Mouse (Mus musculus): ENCODE results near the gene Plet1.

Gene Plet1

DNA sequence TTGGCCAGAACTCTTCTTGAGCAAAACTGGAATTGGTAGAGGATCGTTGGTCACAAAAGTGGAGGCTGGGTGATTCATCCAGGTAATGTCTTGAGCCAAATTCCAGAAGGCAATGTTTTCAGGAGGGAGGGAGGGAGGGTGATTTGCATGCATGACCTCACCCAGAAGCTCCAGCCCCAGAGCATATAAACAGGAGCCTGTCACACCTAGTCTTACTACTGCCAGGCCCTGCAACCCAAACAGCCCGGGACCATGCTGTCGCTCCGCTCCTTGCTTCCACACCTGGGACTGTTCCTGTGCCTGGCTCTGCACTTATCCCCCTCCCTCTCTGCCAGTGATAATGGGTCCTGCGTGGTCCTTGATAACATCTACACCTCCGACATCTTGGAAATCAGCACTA, at the start of gene Plet1:
Plet1 (plus strand) TSS at position 215 of the 400 bp plus-strand sequence.
- DNase-seq (ENCODE audit: low spot score in 2 of 2), result no peak

DNA sequence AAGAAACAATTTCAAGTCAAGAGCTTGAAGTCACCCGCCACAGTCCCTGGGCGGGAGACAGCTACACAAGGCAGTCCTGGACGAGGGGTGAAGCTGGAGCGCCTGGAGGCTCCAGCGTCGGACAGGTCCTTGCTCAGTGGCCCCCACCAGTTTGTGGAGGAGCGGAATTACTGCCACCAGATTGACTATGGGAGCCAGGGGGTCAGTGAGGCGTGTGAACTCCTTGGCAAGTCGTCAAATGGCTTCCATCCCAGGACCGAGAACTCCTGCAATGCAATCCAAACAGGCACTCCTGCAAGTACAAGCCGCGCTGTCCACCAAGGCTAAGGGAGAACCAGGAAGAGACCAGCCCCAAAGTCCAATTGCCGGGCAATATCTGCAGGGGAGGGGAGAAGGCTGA, 45.3 kb upstream of the Plet1 start:
- DNase-seq (ENCODE audit: low spot score in 2 of 2), result no peak

DNA sequence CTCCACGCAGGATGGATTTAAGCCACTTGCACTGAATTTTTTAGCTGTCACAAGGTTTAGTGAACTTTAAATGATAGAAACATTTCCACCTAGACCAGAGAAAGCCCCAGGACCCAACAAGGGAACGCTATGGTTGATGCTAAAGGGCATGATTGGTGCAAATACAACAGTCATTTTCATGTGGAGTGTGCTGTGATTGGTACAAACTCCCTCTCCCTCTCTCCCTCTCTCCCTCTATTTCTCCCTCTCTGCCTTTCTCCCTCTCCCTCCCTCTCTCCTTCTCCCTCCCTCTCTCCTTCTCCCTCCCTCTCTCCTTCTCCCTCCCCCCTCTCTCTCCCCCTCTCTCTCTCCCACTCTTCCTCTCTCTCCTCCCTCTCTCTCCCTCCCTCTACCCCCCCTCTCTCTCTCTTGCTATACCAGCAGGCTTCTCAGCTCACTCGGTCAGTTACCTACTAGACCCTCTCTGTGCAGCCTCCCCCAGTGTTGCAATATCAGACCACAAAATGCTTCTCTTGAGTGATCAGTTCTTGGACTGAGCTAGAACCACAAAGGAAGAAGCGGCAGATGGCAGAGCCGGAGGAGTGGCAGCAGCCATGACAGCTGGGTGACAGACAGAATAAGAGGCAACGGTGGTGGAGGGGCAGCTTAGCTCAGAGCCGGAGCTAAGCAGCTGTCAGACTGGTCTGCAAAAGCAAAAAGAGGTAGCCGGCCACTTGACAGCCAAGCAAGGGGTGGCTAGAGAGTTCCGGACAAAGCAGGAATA, 42.7 kb upstream of the Plet1 start:
- DNase-seq (ENCODE audit: low spot score in 2 of 2), result no peak

DNA sequence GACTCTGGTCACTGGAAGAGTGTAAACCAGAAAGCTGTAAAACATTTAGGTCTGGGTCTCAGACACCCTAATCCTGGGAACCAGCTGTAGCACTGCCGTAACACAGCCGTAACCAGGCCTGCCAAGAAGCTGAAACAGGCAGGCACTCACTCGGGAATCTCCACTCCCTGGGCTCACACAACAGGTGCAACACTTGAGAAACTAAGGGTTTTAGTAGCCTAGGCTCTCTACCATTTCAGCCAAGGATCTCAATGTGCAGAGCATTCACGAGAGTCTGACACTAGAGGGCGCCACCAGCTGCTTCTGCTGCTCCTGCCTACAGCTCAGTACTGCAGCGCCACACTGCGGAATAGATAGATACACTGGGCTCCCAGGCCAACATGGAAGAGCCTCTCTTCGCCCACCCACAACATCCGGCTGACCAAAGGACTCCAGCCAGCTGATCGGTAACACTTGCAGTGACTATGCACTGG, 42.0 kb upstream of the Plet1 start:
- DNase-seq (ENCODE audit: low spot score in 2 of 2), result peak; percentile 79 to 82

DNA sequence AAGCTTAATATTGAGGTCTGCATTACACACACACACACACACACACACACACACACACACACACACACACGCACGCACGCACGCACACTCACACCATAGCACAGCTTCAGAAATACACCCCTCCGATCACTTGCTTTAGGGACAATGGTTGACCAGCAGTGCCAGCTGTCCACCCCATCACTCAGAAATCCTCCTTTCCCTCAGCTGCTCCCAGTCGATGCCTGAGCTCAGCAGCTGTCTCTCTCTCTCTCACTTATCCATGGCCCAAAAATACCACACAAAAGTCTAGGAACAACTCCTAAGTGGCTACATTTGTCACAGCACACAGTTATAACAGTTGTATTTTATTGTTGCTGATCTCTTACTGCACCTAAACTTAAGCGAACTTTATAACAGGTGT, 36.7 kb upstream of the Plet1 start:
- no peak for DNase-seq (ENCODE audit: low spot score in 2 of 2)

DNA sequence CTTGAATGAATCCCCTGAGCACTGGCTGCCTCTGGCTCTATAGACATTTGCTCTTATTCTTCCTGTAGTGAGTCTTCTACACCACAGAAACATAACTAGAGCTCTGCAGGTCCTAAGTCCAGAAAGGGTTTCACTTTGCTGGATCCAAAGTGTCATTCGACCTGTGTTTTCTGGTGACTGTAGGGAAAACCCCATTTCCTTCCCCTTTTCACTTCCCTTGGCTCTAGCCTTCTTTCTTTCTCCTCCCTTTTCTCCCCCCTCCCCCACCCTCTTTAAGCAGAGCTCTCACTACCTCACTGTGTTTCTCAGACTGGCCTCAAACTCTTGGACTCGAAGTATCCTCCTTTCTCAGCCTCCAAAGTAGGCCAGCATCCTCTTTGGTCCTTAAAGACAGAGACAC, 34.8 kb upstream of the Plet1 start:
- no peak for DNase-seq (ENCODE audit: low spot score in 2 of 2)

DNA sequence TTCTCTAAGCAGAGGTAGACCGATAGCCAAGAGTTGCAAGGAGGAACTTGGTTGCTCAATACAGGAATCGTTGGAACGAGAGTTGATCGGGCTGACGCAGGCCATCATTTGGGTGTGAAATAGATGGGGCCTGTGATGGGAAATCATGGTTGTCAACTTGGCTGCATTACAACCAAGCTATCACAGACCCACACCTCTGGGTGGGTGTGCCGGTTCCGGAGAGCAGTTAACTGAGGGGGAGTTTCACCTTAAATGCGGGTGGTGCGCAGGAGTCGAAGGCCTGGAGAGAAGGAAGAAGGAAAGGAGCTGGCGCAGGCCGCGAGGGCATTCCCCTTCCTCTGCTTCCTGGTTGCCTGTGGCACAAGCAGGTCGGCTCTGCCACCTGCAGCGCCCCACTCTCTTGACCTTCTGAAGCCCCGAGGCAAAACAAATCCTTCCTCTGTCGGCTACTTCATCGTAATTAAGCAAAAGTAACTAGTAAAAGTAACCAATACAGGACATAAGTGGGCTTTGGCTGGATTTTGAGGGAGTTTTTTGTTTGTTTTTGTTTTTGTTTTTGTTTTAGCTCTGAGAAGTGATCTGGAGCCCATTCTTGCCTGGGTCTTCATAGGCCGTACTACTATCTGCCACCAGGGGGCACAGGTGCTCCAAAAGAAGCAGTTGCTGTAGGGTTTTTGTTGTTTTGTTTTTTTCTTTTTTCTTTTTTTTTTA, 31.7 kb upstream of the Plet1 start:
- DNase-seq (ENCODE audit: low spot score in 2 of 2), result peak; percentile 58 to 73

DNA sequence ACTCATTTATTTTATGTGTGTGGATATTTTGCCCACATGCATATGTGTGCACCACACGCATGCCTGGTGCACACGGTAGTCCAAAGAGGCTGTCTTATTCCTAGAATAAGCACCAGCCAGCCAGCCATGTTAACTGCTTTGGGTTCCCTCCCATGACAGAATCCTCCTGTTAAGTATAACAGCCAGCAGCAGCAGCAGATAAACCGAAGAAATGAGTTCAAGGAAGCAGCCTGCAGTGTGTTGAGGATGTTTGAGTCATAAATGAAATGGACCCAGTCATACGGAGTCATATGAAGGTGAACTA, 31.2 kb upstream of the Plet1 start:
- no peak for DNase-seq (ENCODE audit: low spot score in 2 of 2)

DNA sequence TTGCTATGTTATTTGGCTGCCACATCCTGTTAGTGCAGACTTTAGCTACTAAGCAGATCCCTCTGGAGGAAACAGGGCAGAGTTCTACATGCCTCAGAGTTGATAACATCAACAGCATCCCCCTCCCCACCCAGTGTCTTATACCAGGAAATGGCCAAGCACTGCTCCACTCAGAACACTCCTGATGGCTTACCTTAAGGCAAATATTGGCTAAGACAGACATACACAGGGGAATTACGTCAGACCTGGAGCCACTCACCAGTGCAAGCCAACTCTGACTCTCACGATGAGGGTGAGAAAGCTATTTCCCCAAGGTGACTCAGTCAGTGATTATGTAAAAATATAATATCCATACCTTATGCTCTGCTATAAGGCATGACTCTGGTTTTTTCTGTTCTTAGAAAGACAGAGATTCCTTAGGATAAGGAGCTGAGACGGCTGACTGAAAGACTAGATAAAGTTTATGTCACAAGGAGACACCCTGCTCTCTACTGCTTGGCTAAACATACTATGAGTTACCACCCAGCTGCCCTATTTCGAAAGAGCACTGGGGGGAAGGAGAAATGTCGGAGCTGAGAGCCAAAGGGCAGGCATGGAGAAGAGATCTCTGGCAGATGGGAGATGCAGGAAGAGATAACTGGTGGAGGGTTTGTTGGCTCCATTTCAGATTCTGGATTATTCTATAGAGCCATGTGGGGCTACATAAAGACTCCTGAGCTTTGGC, 23.8 kb upstream of the Plet1 start:
- no peak for DNase-seq (ENCODE audit: low spot score in 2 of 2)

DNA sequence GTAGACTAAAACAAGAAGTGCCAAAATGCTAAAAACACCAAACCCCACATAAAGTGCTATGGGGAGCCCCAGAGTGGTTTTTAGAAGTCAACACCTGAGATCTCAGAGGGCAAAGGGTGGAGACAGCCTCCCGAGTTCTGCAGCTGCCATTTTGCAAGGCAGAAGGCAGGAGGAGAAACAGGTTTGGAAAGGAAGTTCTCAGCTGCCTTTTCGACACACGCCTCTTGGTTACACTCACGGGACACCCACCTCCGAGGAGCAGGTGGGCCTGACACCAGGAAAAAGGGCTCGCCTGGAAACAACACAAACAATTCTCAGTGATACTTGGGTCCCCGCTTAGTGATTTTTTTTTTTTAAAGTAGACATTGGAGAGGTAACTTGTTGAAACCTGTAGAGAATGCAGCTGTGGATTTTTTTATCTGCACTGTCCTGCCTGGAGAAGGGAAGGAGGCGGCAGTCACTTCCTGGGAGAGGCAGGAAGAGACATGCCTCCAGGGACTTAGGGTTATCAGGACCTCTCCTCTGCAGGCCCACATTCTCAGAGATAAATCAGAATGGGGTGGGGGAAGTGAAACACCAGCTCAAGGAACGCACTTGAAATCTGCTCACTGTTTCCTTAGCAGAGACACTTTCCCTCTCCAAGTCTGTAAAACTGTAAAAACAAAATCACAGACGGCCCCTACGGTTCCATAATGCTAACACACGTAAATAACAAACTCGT, 23.0 kb upstream of the Plet1 start:
- no peak for DNase-seq (ENCODE audit: low spot score in 2 of 2)

DNA sequence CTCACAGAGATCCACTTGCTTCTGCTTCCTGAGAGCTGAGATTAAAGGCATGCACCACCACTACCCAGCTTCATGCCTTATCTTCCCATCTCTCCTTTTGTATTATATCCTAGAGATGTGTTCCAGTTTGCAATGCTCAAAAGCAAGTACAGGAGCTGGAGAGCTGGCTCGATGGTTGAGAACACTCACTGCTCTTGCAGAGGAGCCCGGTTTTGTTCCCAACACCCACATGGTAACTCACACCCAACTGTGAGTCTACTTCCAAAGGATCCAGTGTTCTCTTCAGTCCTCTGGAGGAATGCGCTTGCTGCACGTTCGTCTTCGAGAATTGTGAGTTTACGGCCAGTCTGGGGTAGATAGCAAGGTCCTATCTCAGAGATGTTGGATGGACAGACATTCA, 19.0 kb upstream of the Plet1 start:
- DNase-seq (ENCODE audit: low spot score in 2 of 2), result no peak

DNA sequence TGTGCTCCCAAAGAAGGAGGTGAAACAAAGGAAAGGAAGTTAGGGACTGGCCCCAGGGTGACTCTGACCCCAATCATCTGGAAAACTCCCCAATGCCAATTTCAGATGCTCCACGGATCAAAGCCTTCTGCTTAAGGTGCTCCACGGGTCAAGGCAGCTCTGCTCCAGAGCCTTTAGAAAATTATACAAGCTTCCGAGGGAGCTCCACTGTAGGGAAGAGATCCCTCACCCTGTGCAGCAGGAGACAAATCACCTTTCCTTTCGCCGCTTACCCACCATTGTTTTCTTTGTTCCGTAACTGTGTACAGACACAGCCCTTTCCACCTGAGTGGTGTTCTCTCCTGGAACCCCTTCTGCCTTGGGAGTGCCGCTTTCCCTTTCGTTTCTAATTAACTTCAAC, 18.6 kb upstream of the Plet1 start:
- DNase-seq (ENCODE audit: low spot score in 2 of 2), result no peak

DNA sequence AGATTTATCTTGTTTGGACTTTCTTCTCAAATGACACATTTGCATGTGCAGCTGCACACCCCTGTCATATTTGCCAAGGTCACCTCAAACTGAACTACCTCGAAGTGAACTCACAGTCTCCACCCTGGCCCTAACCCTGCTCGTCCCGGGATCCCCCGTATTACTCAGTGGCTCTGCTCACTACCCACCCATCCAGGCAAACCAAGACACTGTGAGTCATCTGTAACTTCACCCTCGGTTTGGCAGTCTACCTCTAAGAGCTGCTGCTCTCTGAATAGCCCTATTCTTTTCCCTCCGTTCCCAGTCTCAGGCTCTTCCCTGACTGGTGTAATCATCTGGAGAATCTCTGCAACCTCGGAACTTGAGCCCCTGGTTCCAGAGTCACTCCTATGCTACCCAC, 17.7 kb upstream of the Plet1 start:
- no peak for DNase-seq (ENCODE audit: low spot score in 2 of 2)

DNA sequence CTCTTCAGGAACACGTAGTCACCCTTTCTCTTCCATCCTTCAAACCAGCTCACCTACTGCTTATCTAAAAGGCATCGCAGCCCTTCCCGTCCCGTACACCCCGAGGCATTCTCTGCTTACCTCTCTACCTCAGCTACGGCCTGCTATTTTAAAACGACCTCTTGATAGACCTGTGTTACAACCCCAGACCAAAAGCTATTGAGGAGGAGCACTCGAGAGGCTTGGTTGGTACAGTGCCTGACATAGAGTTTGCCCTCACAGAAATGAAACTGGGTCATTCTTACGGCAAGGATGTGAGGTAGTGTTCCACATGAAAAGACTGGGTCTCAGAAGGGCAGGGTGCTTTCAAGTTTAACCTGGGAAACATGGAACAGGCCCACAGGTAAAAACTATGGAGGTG, 17.1 kb upstream of the Plet1 start:
- no peak for DNase-seq (ENCODE audit: low spot score in 2 of 2)

DNA sequence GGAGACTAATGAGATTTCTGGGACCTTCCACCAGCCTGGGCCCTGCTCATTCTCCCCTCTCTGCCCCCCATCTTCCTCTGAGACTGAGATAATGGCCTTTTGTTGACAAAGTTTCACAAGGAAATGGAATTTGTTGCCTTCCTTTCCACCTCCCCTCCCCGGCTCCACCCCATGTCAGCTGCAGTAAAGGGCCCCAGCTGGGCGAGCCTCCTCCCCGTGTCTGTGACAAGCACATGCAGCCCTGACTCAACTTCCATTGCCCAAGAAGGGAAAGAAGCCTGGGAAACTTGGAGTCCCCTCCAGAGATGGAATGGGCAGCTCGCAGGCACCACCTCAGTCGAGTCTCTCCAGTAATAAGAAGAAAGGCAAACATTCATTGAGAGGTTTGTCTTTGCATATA, 15.5 kb upstream of the Plet1 start:
- DNase-seq (ENCODE audit: low spot score in 2 of 2), result no peak

DNA sequence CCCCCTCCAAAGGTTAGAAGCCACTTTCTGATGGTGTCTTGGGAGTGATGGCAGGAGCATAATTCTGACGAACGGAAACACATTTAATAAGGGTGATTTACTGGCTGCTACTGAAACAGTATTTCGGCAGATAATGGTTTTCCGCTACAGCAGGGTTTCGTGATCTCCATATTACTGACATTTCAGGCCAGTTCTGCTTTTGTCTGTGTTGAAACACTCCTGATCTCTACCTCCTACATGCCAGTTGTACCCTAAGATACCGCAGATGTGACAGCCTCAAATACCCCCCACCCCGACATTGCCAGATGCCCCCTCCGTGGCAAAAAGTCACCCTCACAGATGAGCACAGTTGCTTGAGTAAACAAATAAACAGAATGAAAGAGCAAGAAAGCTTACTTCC, 14.8 kb upstream of the Plet1 start:
- no peak for DNase-seq (ENCODE audit: low spot score in 2 of 2)

DNA sequence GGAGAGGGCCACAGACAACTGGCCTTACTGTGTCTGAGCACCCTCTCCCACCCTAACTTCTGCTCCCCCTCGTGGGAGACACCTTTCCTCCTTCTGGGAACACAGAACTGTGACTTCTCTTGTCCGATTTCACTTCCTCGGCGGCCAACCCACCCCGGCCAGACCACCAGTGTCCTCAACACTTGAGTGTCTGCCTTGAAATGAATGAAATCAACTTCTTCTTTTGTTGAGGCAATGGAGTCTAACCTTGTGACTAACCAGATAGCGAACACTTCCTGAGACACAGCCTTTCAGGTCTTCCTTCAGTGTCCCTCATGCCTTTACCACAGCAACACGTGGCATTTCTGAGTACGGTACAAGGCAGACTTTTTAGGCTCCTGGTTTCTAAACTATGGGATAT, 11.6 kb upstream of the Plet1 start:
- no peak for DNase-seq (ENCODE audit: low spot score in 2 of 2)

DNA sequence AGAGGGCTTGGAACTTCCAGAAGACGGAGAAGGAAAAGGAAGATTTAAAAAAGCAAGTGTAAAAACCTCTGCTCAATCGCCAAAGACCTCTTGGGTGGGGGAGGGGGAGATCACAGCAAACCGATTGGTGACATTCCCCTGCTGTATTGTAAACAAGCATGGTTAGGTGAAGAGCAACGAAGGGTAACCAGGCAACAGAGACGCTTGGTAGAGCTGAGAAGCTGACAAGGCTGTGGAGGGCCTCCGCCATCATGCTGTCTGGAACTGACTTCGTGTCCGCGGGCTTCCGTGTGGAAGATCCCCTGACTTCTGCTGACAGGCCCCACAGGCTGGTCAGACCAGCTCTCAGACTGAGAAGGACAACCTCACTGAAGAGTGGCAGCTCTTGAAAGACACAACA, 8.8 kb upstream of the Plet1 start:
- no peak for DNase-seq (ENCODE audit: low spot score in 2 of 2)

DNA sequence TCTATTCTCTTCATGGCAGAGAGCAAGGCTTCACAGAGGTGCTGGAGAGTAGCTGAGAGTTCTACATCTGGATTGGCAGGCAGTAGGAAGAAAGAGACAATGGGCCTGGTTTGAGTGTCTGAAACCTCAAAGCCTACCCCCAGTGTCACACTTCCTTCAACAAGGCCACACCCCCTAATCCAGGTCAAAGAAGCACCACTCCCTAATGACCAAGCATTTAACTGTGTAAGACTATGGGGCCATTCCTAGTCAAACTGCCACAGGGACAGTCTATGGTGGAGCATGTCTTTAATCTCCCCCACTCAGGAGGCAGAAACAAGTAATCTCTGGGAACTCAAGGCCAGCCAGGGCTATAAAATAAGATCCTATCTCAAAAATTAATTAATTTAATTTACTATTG, 3.5 kb upstream of the Plet1 start:
- DNase-seq (ENCODE audit: low spot score in 2 of 2), result no peak

DNA sequence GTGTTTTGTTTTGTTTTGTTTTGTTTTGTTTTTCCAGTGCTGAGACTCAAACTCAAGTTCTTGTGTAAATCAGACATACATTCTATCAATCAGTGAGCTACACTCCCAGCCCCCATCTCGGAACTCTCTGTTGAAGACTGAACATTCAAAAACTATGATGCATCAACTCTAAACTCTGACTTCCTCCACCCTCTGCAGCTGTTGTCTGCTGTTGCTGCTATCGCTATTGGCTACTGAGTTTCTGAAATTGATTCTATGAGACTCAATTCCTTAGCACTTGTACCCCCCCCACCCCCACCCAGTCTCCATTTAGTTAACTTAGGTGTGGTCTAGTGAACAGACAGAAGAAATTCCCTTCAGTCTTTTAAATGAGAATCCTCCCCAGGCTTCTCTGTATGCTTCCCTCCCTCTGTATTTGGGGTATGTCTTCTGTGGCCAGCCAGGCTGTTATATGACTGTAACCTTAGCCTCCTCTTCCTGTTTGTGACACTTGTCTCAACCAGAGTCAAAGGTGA, 2.7 kb upstream of the Plet1 start:
- no peak for DNase-seq (ENCODE audit: low spot score in 2 of 2)

DNA sequence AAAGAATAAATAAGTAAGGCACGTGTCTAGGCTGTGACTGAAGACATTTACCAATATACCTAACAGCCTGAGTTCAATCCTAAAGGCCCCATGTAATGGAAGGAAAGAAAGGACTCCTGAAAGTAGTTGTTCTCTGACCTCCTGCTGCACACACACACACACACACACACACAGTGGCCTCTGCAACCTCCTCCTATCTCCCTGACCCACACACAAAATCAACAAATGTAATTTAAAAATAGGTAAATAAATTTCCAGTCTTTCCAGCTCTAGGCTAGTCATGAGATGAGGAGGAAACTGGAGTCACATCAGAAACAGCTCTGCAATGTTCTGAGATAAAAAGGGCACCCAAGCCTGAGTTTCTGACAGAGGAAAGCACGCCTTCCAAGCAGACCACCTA, 548 bp upstream of the Plet1 start:
- no peak for DNase-seq (ENCODE audit: low spot score in 2 of 2)
